Mouse (Mus musculus) urinary bladder, postnatal 10 days (tissue): ENCODE results near the gene Ube2j2.

ENCODE experiments used
- DNase-seq: peaks from one replicate; pipeline ENCODE4 v3.0.0; 2022; ENCODE audit warnings: low spot score

Ube2j2 gene

GRCm38 (mm10) chr4:155943534-155944249, at the start of gene Ube2j2:
Gene Ube2j2 (plus strand): TSS chr4:155943831.
- peak; percentile 82 for DNase-seq

- DNase-seq: no peak
Observed at GRCm38 (mm10) chr4:155894311-155894881, 49.2 kb upstream of the Ube2j2 start.

GRCm38 (mm10) chr4:155895216-155895615, 48.4 kb upstream of the Ube2j2 start:
- DNase-seq: no peak

GRCm38 (mm10) chr4:155895826-155896225, 47.8 kb upstream of the Ube2j2 start:
- no peak for DNase-seq

GRCm38 (mm10) chr4:155896461-155896860, 47.2 kb upstream of the Ube2j2 start:
- no peak for DNase-seq

- DNase-seq: no peak
Observed at GRCm38 (mm10) chr4:155898318-155898717, 45.3 kb upstream of the Ube2j2 start.

GRCm38 (mm10) chr4:155899355-155899754, 44.3 kb upstream of the Ube2j2 start:
- no peak for DNase-seq

- DNase-seq: no peak
Observed at GRCm38 (mm10) chr4:155901205-155901604, 42.4 kb upstream of the Ube2j2 start.

- DNase-seq: no peak
Observed at GRCm38 (mm10) chr4:155903246-155903645, 40.4 kb upstream of the Ube2j2 start.

- no peak for DNase-seq
Observed at GRCm38 (mm10) chr4:155904318-155905102, 39.1 kb upstream of the Ube2j2 start.

GRCm38 (mm10) chr4:155905634-155906033, 38.0 kb upstream of the Ube2j2 start:
- DNase-seq: no peak

- DNase-seq: no peak
Observed at GRCm38 (mm10) chr4:155906125-155906524, 37.5 kb upstream of the Ube2j2 start.

- DNase-seq: no peak
Observed at GRCm38 (mm10) chr4:155907003-155907402, 36.6 kb upstream of the Ube2j2 start.

GRCm38 (mm10) chr4:155908281-155908680, 35.4 kb upstream of the Ube2j2 start:
- DNase-seq: no peak

GRCm38 (mm10) chr4:155908751-155909150, 34.9 kb upstream of the Ube2j2 start:
- DNase-seq: no peak

GRCm38 (mm10) chr4:155932031-155932430, 11.6 kb upstream of the Ube2j2 start:
- no peak for DNase-seq

GRCm38 (mm10) chr4:155943049-155943452, 580 bp upstream of the Ube2j2 start:
- DNase-seq: no peak

- no peak for DNase-seq
Observed at GRCm38 (mm10) chr4:155944271-155944670, 640 bp downstream of the Ube2j2 start.

- no peak for DNase-seq
Observed at GRCm38 (mm10) chr4:155947094-155947493, 3.5 kb downstream of the Ube2j2 start.

- DNase-seq: no peak
Observed at GRCm38 (mm10) chr4:155955491-155955890, 11.9 kb downstream of the Ube2j2 start.

GRCm38 (mm10) chr4:155959275-155959674, 15.6 kb downstream of the Ube2j2 start:
- no peak for DNase-seq

GRCm38 (mm10) chr4:155962167-155962971, 18.7 kb downstream of the Ube2j2 start, which contains the start of gene C1qtnf12:
Gene C1qtnf12 (plus strand): TSS chr4:155962318.
- no peak for DNase-seq
